Mouse (Mus musculus) heart, adult 2 months (tissue): ENCODE measurements around the gene Pola2. TPM values are rescaled to one million over a fixed set of nuclear protein-coding genes. Genes with fewer than 3 reads are reported as not detected.

Source experiments
- DNase-seq, 2 experiments: peaks; one replicate each; pipeline ENCODE4 v3.0.0; 2021
- H3K27ac ChIP-seq: fragments of 200-600 bp; 2 replicates; pipeline ENCODE4 v1.8.1; 2022
- H3K27me3 ChIP-seq: fragments of 200-500 bp; 2 replicates; pipeline ENCODE4 v1.6.1; 2012; ENCODE audit warnings: mild to moderate bottlenecking, low read length, inconsistent platforms, mixed read lengths; ENCODE audit not compliant: control insufficient read depth, insufficient read depth
- H3K36me3 ChIP-seq: fragments of 200-500 bp; 2 replicates; pipeline ENCODE4 v1.6.1; 2012; ENCODE audit warnings: low read length, inconsistent platforms; ENCODE audit not compliant: control insufficient read depth, insufficient read depth
- H3K4me1 ChIP-seq: fragments of 200-500 bp; 2 replicates; pipeline ENCODE4 v1.6.1; 2011; ENCODE audit warnings: low read length; ENCODE audit not compliant: control insufficient read depth, insufficient read depth
- H3K4me3 ChIP-seq: fragments of 200-600 bp; 2 replicates; pipeline ENCODE4 v1.8.1; 2022
- H3K79me2 ChIP-seq: fragments of 200-500 bp; replicated peaks from 2 replicates; pipeline ENCODE4 v1.6.1; 2012; ENCODE audit warnings: mild to moderate bottlenecking, inconsistent platforms, low read length, moderate library complexity, mixed read lengths; ENCODE audit not compliant: control insufficient read depth, insufficient read depth
- H3K9ac ChIP-seq: fragments of 200-500 bp; 2 replicates; pipeline ENCODE4 v1.6.1; 2012; ENCODE audit warnings: low read depth, mild to moderate bottlenecking, control low read depth, inconsistent platforms, low read length, mixed read lengths
- CTCF ChIP-seq: fragments of 200-600 bp; IDR thresholded peaks from 2 replicates; pipeline ENCODE4 v1.8.1; 2022; ENCODE audit warnings: antibody characterized with exemption, mild to moderate bottlenecking, moderate library complexity
- EP300 ChIP-seq: fragments of 200-500 bp; IDR thresholded peaks from 2 replicates; pipeline ENCODE4 v1.6.1; 2011; ENCODE audit warnings: low read depth, low read length, control low read depth; ENCODE audit not compliant: insufficient read depth
- POLR2A ChIP-seq: fragments of 200-500 bp; IDR thresholded peaks from 2 replicates; pipeline ENCODE4 v1.6.1; 2011; ENCODE audit warnings: mild to moderate bottlenecking, low read depth, low read length, control low read depth; ENCODE audit not compliant: insufficient read depth
- WGBS: fragments of 180-500 bp; shearing (Covaris S2); methylation state at CpG from one replicate; pipeline ENCODE4 v1.1.7; 2018; 5-methylcytosine and 5-hydroxymethylcytosine counted together
- intact Hi-C: fragments of 180-260 bp; cut with DNase I; formaldehyde crosslinking; loops from one replicate; pipeline ENCODE4 v1.15.1; 2025
- polyA plus RNA-seq: library from polyadenylated mRNA; depleted of rRNA; stranded (reverse); fragments of >200 nt; gene quantifications from 2 replicates; pipeline ENCODE4 v1.2.3, GENCODE M21; 2012
- total RNA-seq, 2 experiments: library from RNA; stranded (reverse); gene quantifications; 2 replicates each; pipeline ENCODE4 v1.2.3; 2021

The Pola2 gene
- total and polyA plus RNA-seq, 3 experiments = 8.6 to 27.9 (median 10.9) TPM

GRCm38 (mm10) chr19:5913007-5913719 is 50.8 kb downstream of the Pola2 start, which contains the start of gene Dpf2:
Gene Dpf2, minus strand, starts transcription at chr19:5913010.
- DNase-seq = no peak
- intact Hi-C loops = loop anchor here (5.0 kb wide), 1 partner anchor 204 kb away; the partner anchor contains the start of gene Sac3d1

GRCm38 (mm10) chr19:5912103-5913006 is 51.6 kb downstream of the Pola2 start:
- Histone ChIP-seq H3K4me1 (peaks cover 15% of the 10 kb centered on the region), H3K4me3 (peak overlapping the region; percentile 84), H3K9ac (peak overlapping the region; percentile 99), H3K27ac (peak overlapping the region; percentile 93), H3K36me3 (peaks cover 17% of the 10 kb centered on the region), H3K27me3 (no peaks in the 10 kb centered on the region), H3K79me2 (peaks cover 9% of the 10 kb centered on the region)
- peak; percentile 99 for TF ChIP-seq POLR2A
- TF ChIP-seq EP300 = peak; percentile 76
- TF ChIP-seq CTCF = peak; percentile 16; the same call in 1 of the 2 replicates
- peak; percentile 98 to 99 for DNase-seq
- intact Hi-C loops = loop anchor here (5.0 kb wide), 1 partner anchor 205 kb away; the partner anchor contains the start of gene Sac3d1
- WGBS = under 1% methylated on average over 59 of the region's 59 CpGs

More at GRCm38 (mm10) chr19:5913007-5913719, 50.8 kb downstream of the Pola2 start, which contains the start of gene Dpf2:
- Histone ChIP-seq H3K79me2 (peaks cover 11% of the 10 kb centered on the region), H3K36me3 (peaks cover 17% of the 10 kb centered on the region), H3K27ac (peak within 1 kb of the TSS; percentile 93), H3K4me1 (peaks cover 13% of the 10 kb centered on the region), H3K9ac (peak within 1 kb of the TSS; percentile 99), H3K4me3 (peak within 1 kb of the TSS; percentile 84), H3K27me3 (no peaks in the 10 kb centered on the region)
- 17% methylated on average over 13 of the region's 13 CpGs for WGBS
- TF ChIP-seq CTCF = no peak
- TF ChIP-seq EP300 = no peak
- TF ChIP-seq POLR2A = no peak

GRCm38 (mm10) chr19:5911430-5912102 is 52.4 kb downstream of the Pola2 start:
- intact Hi-C loops = loop anchor here (5.0 kb wide), 1 partner anchor 206 kb away; the partner anchor contains the start of gene Sac3d1
- WGBS = under 1% methylated on average over 14 of the region's 14 CpGs
- Histone ChIP-seq H3K4me3 (peak overlapping the region; percentile 84), H3K27me3 (no peaks in the 10 kb centered on the region), H3K9ac (peak overlapping the region; percentile 99), H3K27ac (peak overlapping the region; percentile 93), H3K4me1 (peaks cover 15% of the 10 kb centered on the region), H3K79me2 (peaks cover 7% of the 10 kb centered on the region; the same call in 1 of the 2 replicates), H3K36me3 (peaks cover 15% of the 10 kb centered on the region)
- no peak for TF ChIP-seq CTCF
- no peak for DNase-seq

GRCm38 (mm10) chr19:5910221-5910620 is 53.8 kb downstream of the Pola2 start:
- WGBS = 15% methylated on average over 6 of the region's 6 CpGs
- peaks cover 7% of the 10 kb centered on the region; the same call in 1 of the 2 replicates for H3K79me2 ChIP-seq
- no peaks in the 10 kb centered on the region for H3K27me3 ChIP-seq
- no peak for DNase-seq
- peaks cover 15% of the 10 kb centered on the region for H3K36me3 ChIP-seq
- intact Hi-C loops = loop anchor here (5.0 kb wide), 1 partner anchor 207 kb away; the partner anchor contains the start of gene Sac3d1
- H3K4me3 ChIP-seq = no peak overlapping the region
- TF ChIP-seq CTCF (peak; percentile 14; the same call in 1 of the 2 replicates), POLR2A (no peak)
- H3K9ac ChIP-seq = peak overlapping the region; percentile 31; the same call in 1 of the 2 replicates
- H3K27ac ChIP-seq = no peak overlapping the region; the same call in 1 of the 2 replicates
- H3K4me1 ChIP-seq = peaks cover 15% of the 10 kb centered on the region

- peaks cover 6% of the 10 kb centered on the region; the same call in 1 of the 2 replicates for H3K79me2 ChIP-seq
- peaks cover 13% of the 10 kb centered on the region for H3K36me3 ChIP-seq
- no peak for DNase-seq
- 71% methylated on average over 3 of the region's 3 CpGs for WGBS
- no peak overlapping the region for H3K27ac ChIP-seq
- intact Hi-C loops = no loop called here
- TF ChIP-seq CTCF (no peak), POLR2A (no peak), EP300 (no peak)
- no peaks in the 10 kb centered on the region for H3K27me3 ChIP-seq
- H3K9ac ChIP-seq = no peak overlapping the region
- H3K4me1 ChIP-seq = peaks cover 12% of the 10 kb centered on the region
- no peak overlapping the region for H3K4me3 ChIP-seq
Observed at GRCm38 (mm10) chr19:5907275-5907674, 56.7 kb downstream of the Pola2 start.
